Mouse (Mus musculus): Measurements from ENCODE around the gene Olfr543.
A peak's percentile ranks its signal among the peaks of the same experiment; 100 is the strongest.

Gene Olfr543

GRCm38 (mm10) chr7:102476601-102477000, 4.9 kb downstream of the Olfr543 start:
- DNase-seq (ENCODE audit: low spot score) = no peak

GRCm38 (mm10) chr7:102472675-102473074, 8.8 kb downstream of the Olfr543 start:
- no peak for DNase-seq (ENCODE audit: low spot score)

GRCm38 (mm10) chr7:102467566-102467965, 13.9 kb downstream of the Olfr543 start:
- DNase-seq (ENCODE audit: low spot score) = no peak

- no peak for DNase-seq (ENCODE audit: low spot score)
These were observed 22.7 kb downstream of the Olfr543 start for GRCm38 (mm10) chr7:102458618-102459380.

GRCm38 (mm10) chr7:102446438-102446837, 35.0 kb downstream of the Olfr543 start:
- DNase-seq (ENCODE audit: low spot score) = no peak

- no peak for DNase-seq (ENCODE audit: low spot score)
These were observed 37.2 kb downstream of the Olfr543 start for GRCm38 (mm10) chr7:102444301-102444700.

- no peak for DNase-seq (ENCODE audit: low spot score)
These were observed 39.0 kb downstream of the Olfr543 start for GRCm38 (mm10) chr7:102442432-102442831.

- peak; percentile 94 for DNase-seq (ENCODE audit: low spot score)
These were observed 39.7 kb downstream of the Olfr543 start, which contains the start of gene Rrm1 for GRCm38 (mm10) chr7:102441657-102442391. Gene Rrm1 (plus strand): TSS chr7:102441695.

GRCm38 (mm10) chr7:102440822-102441656, 40.4 kb downstream of the Olfr543 start:
- no peak for DNase-seq (ENCODE audit: low spot score)

GRCm38 (mm10) chr7:102434344-102434743, 47.1 kb downstream of the Olfr543 start:
- no peak for DNase-seq (ENCODE audit: low spot score)

Data from testis, postnatal 10 days (tissue).